Mouse (Mus musculus) limb, embryonic 13.5 days (tissue): ENCODE data around the gene Adprhl1. TPM values are rescaled to one million over a fixed set of nuclear protein-coding genes. Genes with fewer than 3 reads are reported as not detected.

Source experiments
- ATAC-seq: fragments of 200-750 bp; cut with Nextera tagmentation; 2 replicates; pipeline ENCODE4 v1.8.0; 2017; ENCODE audit warnings: low read depth, moderate number of reproducible peaks, moderate TSS enrichment; ENCODE audit not compliant: low FRiP score
- H3K27ac ChIP-seq: fragments of 300-500 bp; sonication (generic); 2 replicates; pipeline ENCODE4 v1.5.1; 2015; ENCODE audit warnings: inconsistent platforms, mild to moderate bottlenecking, moderate library complexity
- H3K27me3 ChIP-seq: fragments of 300-500 bp; sonication (generic); 2 replicates; pipeline ENCODE4 v1.6.1; 2015; ENCODE audit warnings: mild to moderate bottlenecking, inconsistent platforms
- H3K36me3 ChIP-seq: fragments of 300-500 bp; sonication (generic); 2 replicates; pipeline ENCODE4 v1.6.1; 2015; ENCODE audit warnings: inconsistent platforms, mild to moderate bottlenecking, moderate library complexity
- H3K4me1 ChIP-seq: fragments of 300-500 bp; sonication (generic); 2 replicates; pipeline ENCODE4 v1.6.1; 2015; ENCODE audit warnings: inconsistent platforms
- H3K4me2 ChIP-seq: fragments of 300-500 bp; sonication (generic); replicated peaks from 2 replicates; pipeline ENCODE4 v1.6.1; 2015; ENCODE audit warnings: inconsistent platforms, mild to moderate bottlenecking, moderate library complexity
- H3K4me3 ChIP-seq: fragments of 300-500 bp; sonication (generic); 2 replicates; pipeline ENCODE4 v1.5.1; 2015; ENCODE audit warnings: moderate library complexity, mild to moderate bottlenecking, inconsistent platforms
- H3K9ac ChIP-seq: fragments of 300-500 bp; sonication (generic); 2 replicates; pipeline ENCODE4 v1.6.1; 2015; ENCODE audit warnings: mild to moderate bottlenecking, inconsistent platforms
- H3K9me3 ChIP-seq: fragments of 300-500 bp; sonication (generic); 2 replicates; pipeline ENCODE4 v1.6.1; 2016; ENCODE audit warnings: inconsistent platforms
- WGBS: fragments of 180-500 bp; shearing (Covaris S2); methylation state at CpG from one replicate; pipeline ENCODE4 v1.1.7; 2015; 5-methylcytosine and 5-hydroxymethylcytosine counted together
- polyA plus RNA-seq: library from polyadenylated mRNA; unstranded; fragments of >200 nt; fragmentation: Nextera tagmentation; extraction: Ambion mirVana; gene quantifications from 2 replicates; pipeline ENCODE4 v1.2.1, GENCODE M21; 2015

Gene Adprhl1
- polyA plus RNA-seq, 1 experiment from 2014 or later: 1.0 TPM

DNA sequence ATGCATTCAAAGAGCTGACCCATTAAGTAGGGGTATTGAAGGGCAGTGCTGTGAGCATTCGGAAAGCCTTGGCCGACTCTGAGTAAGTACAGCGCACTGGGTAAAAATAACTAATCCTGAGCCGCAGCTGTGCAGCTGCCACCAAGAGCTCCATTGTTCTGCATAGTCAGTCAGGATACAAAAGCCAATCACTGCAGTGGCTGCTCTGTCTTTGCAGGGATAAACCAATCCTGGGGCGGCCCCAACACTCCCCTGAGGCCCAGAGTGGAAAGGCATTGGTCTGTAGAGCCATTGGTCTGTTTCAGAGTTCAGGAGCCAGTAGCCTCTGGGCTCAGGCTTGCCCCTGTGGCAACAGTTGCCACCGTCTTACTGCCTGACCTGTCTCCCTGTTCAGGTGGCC lies 27.7 kb downstream of the Adprhl1 start:
- Histone ChIP-seq H3K4me3 (no peak overlapping the region), H3K9ac (no peak overlapping the region), H3K36me3 (no peaks in the 10 kb centered on the region), H3K9me3 (no peaks in the 10 kb centered on the region), H3K4me2 (no peak overlapping the region), H3K27me3 (peaks cover 2% of the 10 kb centered on the region; the same call in 1 of the 2 replicates), H3K4me1 (peaks cover 24% of the 10 kb centered on the region), H3K27ac (peak overlapping the region; percentile 44; the same call in 1 of the 2 replicates)
- WGBS: 65% methylated on average over 6 of the region's 6 CpGs
- peak; percentile 46 for ATAC-seq

- no peak for ATAC-seq
- no peaks in the 10 kb centered on the region for H3K36me3 ChIP-seq
- WGBS: 79% methylated on average over 9 of the region's 9 CpGs
These were observed 29.5 kb downstream of the Adprhl1 start for GRCm38 (mm10) chr8:13224426-13224825.

DNA sequence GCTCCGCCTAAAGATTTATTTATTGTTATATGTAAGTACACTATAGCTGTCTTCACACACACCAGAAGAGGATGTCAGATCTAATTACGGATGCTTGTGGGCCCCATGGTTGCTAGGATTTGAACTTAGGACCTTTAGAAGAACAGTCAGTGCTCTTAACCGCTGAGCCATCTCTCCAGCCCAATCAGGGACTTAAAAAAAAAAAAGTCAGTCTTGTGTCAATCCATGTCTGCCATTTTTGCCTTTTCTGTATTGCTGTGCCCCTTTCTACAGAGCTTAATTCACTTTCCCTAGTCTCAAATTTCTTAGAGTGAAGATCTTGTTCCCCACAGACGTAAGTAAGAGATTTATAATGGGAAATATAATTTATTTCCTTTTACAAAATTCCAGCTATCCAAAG lies 35.5 kb downstream of the Adprhl1 start:
- Histone ChIP-seq H3K4me1 (peaks cover 8% of the 10 kb centered on the region), H3K27me3 (no peaks in the 10 kb centered on the region), H3K27ac (no peak overlapping the region), H3K9ac (no peak overlapping the region), H3K4me3 (no peak overlapping the region), H3K9me3 (no peaks in the 10 kb centered on the region), H3K4me2 (no peak overlapping the region), H3K36me3 (no peaks in the 10 kb centered on the region)
- WGBS: 82% methylated on average over 4 of the region's 4 CpGs
- no peak for ATAC-seq

More at GRCm38 (mm10) chr8:13224426-13224825, 29.5 kb downstream of the Adprhl1 start:
- no peak overlapping the region for H3K4me3 ChIP-seq
- H3K9ac ChIP-seq: no peak overlapping the region
- H3K27me3 ChIP-seq: no peaks in the 10 kb centered on the region
- no peak overlapping the region for H3K4me2 ChIP-seq
- H3K4me1 ChIP-seq: peaks cover 19% of the 10 kb centered on the region
- H3K27ac ChIP-seq: no peak overlapping the region
- no peaks in the 10 kb centered on the region for H3K9me3 ChIP-seq

GRCm38 (mm10) chr8:13217986-13218385 lies 36.0 kb downstream of the Adprhl1 start:
- no peak overlapping the region for H3K4me2 ChIP-seq
- no peak overlapping the region for H3K4me3 ChIP-seq
- H3K9ac ChIP-seq: no peak overlapping the region
- H3K4me1 ChIP-seq: peaks cover 13% of the 10 kb centered on the region
- no peak overlapping the region for H3K27ac ChIP-seq
- H3K36me3 ChIP-seq: no peaks in the 10 kb centered on the region
- no peak for ATAC-seq
- no peaks in the 10 kb centered on the region for H3K27me3 ChIP-seq
- H3K9me3 ChIP-seq: no peaks in the 10 kb centered on the region

GRCm38 (mm10) chr8:13217093-13217492 lies 36.9 kb downstream of the Adprhl1 start:
- H3K9me3 ChIP-seq: no peaks in the 10 kb centered on the region
- H3K27ac ChIP-seq: no peak overlapping the region
- no peaks in the 10 kb centered on the region for H3K27me3 ChIP-seq
- 28% methylated on average over 5 of the region's 5 CpGs for WGBS
- H3K4me1 ChIP-seq: peaks cover 13% of the 10 kb centered on the region
- H3K4me3 ChIP-seq: no peak overlapping the region
- H3K36me3 ChIP-seq: no peaks in the 10 kb centered on the region
- H3K9ac ChIP-seq: no peak overlapping the region
- no peak for ATAC-seq
- no peak overlapping the region for H3K4me2 ChIP-seq

GRCm38 (mm10) chr8:13216386-13216785 lies 37.6 kb downstream of the Adprhl1 start:
- no peak for ATAC-seq
- Histone ChIP-seq H3K4me2 (no peak overlapping the region), H3K27ac (no peak overlapping the region), H3K36me3 (no peaks in the 10 kb centered on the region), H3K9ac (no peak overlapping the region), H3K9me3 (no peaks in the 10 kb centered on the region), H3K27me3 (no peaks in the 10 kb centered on the region), H3K4me3 (no peak overlapping the region), H3K4me1 (peaks cover 13% of the 10 kb centered on the region)
- WGBS: 64% methylated on average over 8 of the region's 8 CpGs

GRCm38 (mm10) chr8:13213479-13214268 lies 40.3 kb downstream of the Adprhl1 start:
- H3K27ac ChIP-seq: no peak overlapping the region
- H3K4me3 ChIP-seq: no peak overlapping the region
- no peaks in the 10 kb centered on the region for H3K27me3 ChIP-seq
- H3K9ac ChIP-seq: no peak overlapping the region
- WGBS: 19% methylated on average over 10 of the region's 10 CpGs
- H3K4me1 ChIP-seq: peaks cover 13% of the 10 kb centered on the region
- no peaks in the 10 kb centered on the region for H3K36me3 ChIP-seq
- H3K4me2 ChIP-seq: peak overlapping the region; percentile 46
- H3K9me3 ChIP-seq: no peaks in the 10 kb centered on the region
- peak; percentile 57 for ATAC-seq

DNA sequence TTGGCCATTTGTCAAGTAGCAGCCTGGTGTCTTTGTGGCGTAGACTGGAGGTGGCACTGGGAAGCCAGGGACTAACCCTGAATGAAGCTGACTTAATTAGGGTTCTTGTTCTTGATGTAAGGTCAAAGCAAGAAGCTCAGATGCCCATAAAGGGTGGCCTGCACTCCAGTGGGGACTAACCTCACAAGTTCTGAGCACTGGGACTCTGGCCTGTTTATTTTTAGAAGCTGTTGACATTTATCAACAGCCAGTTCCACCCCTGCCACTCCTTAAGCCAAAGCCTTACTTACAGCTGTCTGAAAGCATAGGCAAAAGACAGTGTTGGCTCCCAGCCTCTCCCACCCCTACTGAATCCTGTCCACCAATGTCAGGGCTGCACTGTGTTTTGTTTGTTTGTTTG lies 44.2 kb downstream of the Adprhl1 start:
- H3K9ac ChIP-seq: no peak overlapping the region
- H3K4me1 ChIP-seq: peaks cover 13% of the 10 kb centered on the region
- H3K27ac ChIP-seq: no peak overlapping the region
- no peaks in the 10 kb centered on the region for H3K9me3 ChIP-seq
- H3K4me2 ChIP-seq: no peak overlapping the region
- no peaks in the 10 kb centered on the region for H3K36me3 ChIP-seq
- no peak overlapping the region for H3K4me3 ChIP-seq
- no peak for ATAC-seq
- WGBS: 46% methylated on average over 1 of the region's 1 CpGs
- H3K27me3 ChIP-seq: peaks cover 5% of the 10 kb centered on the region; the same call in 1 of the 2 replicates

DNA sequence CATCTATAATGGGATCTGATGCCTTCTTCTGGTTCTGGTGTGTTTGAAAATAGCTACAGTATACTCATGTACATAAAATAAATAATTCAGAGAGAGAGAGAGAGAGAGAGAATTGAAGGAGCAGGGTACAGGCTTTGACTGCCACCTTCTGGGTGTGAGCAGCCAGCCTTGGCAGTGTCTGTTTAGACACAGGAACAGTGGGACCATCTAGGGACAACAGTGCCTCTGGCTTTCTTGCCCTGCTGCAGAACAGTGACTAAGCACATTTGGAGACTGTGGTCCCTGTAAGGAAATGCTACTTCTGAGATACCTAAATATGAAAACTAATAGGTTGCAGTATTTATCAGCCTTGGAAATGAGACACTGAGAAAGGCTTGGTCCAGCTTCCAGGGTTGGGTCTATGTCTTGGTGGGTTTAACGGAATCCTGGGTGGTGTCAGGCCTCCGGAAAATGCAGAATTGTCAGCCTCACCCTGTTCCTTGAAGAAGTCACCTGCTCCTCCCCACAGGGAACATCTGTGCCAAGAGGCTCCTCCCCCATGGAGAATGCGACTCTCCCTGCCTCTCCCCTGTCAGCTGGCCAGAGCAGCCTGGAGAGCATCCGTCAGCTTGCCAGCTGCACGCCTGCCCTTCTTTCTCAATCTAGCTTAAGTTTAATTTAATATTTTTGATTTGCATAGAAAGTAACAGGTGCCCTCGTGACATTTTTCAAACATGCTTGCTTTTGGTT lies 45.2 kb downstream of the Adprhl1 start:
- H3K9me3 ChIP-seq: no peaks in the 10 kb centered on the region
- H3K27me3 ChIP-seq: peaks cover 7% of the 10 kb centered on the region; the same call in 1 of the 2 replicates
- no peak overlapping the region for H3K4me2 ChIP-seq
- 44% methylated on average over 6 of the region's 6 CpGs for WGBS
- H3K4me3 ChIP-seq: no peak overlapping the region
- peaks cover 12% of the 10 kb centered on the region for H3K4me1 ChIP-seq
- ATAC-seq: no peak
- no peak overlapping the region for H3K9ac ChIP-seq
- no peaks in the 10 kb centered on the region for H3K36me3 ChIP-seq
- H3K27ac ChIP-seq: no peak overlapping the region

GRCm38 (mm10) chr8:13206290-13206689 lies 47.7 kb downstream of the Adprhl1 start:
- no peak for ATAC-seq
- Histone ChIP-seq H3K4me1 (0 out of 2 replicates have a peak, but pooled peaks cover 5% of the 10 kb centered on the region), H3K36me3 (no peaks in the 10 kb centered on the region), H3K27ac (no peak overlapping the region), H3K9me3 (no peaks in the 10 kb centered on the region), H3K4me3 (no peak overlapping the region), H3K4me2 (no peak overlapping the region), H3K27me3 (peaks cover 30% of the 10 kb centered on the region), H3K9ac (no peak overlapping the region)
- 24% methylated on average over 5 of the region's 5 CpGs for WGBS

GRCm38 (mm10) chr8:13205311-13205710 lies 48.7 kb downstream of the Adprhl1 start:
- no peaks in the 10 kb centered on the region for H3K9me3 ChIP-seq
- no peak overlapping the region for H3K9ac ChIP-seq
- no peak overlapping the region for H3K27ac ChIP-seq
- 92% methylated on average over 5 of the region's 5 CpGs for WGBS
- no peak overlapping the region for H3K4me3 ChIP-seq
- no peaks in the 10 kb centered on the region for H3K36me3 ChIP-seq
- H3K4me1 ChIP-seq: peaks cover 12% of the 10 kb centered on the region; the same call in 1 of the 2 replicates
- no peak for ATAC-seq
- no peak overlapping the region for H3K4me2 ChIP-seq
- H3K27me3 ChIP-seq: peaks cover 40% of the 10 kb centered on the region

DNA sequence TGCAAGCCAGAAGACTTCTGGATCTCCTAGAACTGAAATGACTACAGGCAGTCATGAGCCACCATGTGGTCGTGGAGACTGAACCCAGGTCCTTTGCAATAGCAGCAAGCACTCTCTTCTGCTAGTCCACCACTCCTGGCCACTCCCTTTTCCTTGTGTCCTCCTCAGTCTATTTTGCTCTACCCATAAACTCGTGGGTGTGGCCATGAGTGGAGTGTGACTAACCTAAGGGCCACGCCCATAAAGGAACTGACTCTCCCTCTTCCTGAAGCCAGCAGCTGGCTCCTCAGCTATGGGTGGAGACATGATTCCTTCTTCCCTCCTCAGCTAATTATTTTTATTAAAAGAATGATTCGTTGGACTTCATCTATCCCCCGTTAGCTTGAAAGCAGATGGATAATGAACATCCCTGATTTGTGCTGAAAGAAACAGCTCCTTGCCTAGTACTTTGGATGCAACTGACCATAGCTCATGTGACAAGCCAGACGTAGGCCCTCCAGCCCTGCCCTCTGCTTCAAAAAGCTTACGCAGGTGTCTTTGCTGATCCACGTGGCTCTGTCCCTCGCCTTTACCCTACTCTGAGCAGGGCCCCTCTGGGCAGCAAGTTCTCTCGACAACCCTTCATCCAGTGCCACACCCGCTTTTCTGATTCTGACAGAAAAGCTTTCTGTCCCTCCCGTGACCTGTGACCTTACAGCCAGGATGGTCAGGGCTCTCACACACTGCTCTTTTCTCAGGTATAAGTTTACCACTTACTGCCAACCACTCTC lies 49.4 kb downstream of the Adprhl1 start:
- H3K9ac ChIP-seq: no peak overlapping the region
- no peak overlapping the region for H3K4me2 ChIP-seq
- no peak overlapping the region for H3K27ac ChIP-seq
- WGBS: 72% methylated on average over 12 of the region's 12 CpGs
- no peak for ATAC-seq
- H3K4me3 ChIP-seq: no peak overlapping the region
- peaks cover 15% of the 10 kb centered on the region for H3K4me1 ChIP-seq
- peaks cover 47% of the 10 kb centered on the region for H3K27me3 ChIP-seq
- no peaks in the 10 kb centered on the region for H3K36me3 ChIP-seq
- no peaks in the 10 kb centered on the region for H3K9me3 ChIP-seq
